Mouse (Mus musculus): Measurements from ENCODE around the gene Acadl.

- TF ChIP-seq GATA1 (IDR thresholded peaks at IDR 0.05; ENCODE audit: borderline replicate concordance, low read length), result no peak
- no peak for TF ChIP-seq FLI1 (IDR thresholded peaks at IDR 0.05; ENCODE audit: low read length)
Observed at GRCm38 (mm10) chr1:66815941-66816777, 46.9 kb downstream of the Acadl start.
